Mouse (Mus musculus): ENCODE results near the gene Kansl1.

The Kansl1 gene

DNA sequence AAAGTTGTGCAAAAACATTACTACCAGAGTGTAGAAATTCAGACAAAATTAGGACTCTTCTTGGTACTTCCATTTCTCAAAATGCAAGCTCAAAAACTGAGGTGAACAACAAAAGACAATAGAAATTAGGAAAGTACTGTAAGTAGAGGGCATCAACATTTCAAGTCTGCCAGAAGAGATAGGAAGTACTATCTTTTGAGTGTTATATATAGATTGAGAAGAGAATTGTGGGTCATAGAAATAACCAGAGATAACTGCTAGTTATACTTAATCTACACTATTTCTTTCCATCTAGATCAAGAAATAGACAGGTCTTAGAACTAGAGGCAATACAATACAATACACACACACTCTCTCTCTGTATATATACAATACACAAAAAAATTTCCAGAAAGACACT, 30.2 kb downstream of the Kansl1 start:
- DNase-seq, result no peak

DNA sequence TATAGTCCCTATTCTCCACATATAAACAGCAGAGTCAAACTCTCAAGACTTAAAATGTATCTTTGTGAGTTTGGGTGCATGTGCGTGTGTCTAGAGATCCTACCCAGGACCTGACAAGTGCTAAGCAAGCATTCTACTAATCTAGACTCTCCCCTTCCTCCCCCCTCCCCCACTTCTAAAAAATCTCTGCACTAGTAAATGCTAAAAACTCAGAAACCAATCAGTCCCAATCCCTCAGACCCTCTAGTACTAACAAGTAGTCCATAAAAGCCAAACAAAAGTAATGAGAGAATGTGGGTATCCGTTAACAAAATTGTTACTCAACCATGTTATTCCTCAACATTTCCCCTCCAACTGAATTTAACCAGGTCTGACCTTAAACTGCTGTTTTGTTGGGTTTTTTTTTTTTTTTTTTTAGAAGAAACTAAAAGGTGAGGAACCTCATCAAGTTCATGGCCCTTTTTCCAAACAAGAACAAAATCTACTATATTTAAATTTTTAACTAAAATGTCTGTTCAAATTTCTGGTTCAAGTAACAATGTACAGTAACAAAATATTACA, 32.2 kb downstream of the Kansl1 start:
- no peak for DNase-seq

DNA sequence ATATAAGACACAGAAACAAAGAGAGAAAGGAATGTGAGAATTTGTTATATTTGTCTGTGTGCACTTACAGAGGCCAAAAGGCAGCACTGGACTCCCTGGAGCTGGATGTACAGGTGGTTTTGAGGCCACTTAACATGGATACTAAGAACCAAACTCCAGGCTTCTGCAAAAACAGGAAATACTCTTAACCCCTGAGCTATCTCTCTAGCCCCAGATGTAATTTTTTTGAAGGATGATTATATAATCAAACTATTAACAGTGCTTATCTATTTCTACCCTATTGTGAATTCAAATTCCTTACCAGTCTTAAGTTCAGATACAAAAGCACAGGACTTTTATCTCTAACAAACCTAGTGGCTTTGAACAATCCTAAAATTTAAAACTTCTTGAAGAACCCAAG, 32.9 kb downstream of the Kansl1 start:
- no peak for DNase-seq

DNA sequence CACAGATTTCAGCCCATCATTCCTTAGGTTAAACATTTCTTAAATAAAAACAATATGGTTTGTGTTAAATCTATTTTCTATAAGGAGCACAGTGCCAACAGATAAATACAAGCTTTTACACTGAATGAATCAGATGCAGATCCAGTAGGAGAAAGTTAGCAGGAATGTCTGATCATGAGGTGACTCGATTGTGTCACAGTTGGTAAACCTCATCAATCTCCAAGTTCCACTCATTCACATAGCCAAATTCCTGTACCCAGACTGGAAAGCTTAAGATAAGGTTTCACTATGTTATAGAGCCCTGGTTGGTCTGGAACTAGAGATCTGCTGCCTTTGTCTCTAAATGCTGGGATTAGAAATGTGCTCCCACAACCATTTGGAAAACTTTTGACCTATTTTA, 33.5 kb downstream of the Kansl1 start:
- DNase-seq, result no peak

DNA sequence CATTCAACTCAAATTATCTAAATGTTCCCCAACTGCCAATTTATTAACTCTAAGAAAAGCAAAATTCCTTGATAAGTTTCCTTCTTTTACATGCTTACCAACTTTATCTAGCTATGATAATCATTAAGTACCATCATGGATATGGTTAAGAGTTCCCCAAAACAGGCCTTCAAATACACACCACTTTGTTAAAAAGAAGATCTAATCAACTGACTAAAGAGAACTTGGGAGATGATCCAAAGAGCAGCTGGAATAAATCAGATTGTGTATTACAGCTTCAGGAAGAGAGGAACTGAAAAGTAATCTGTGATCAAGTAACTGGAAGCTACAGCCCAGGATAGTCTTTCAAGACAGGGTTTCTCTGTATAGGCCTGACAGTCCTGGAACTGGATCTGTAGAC, 36.4 kb downstream of the Kansl1 start:
- DNase-seq, result no peak

DNA sequence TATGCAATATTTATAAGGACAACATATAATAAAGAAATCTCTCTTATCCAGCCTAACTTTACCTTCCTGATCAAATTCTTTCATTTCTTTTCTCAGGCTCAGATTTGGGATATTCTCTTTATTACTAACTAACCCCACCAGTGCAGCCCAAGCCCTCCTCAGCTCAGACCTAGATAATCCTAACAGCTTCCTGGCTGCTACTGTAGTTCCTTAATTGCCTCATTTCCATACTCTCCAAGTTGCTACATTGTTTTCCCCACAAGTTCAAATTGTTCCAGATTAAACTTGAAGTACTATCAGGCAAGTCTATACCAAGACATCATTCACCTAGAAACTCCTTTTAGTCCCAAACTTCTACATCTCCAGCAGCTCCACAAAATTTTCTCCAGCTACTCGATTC, 36.9 kb downstream of the Kansl1 start:
- no peak for DNase-seq

DNA sequence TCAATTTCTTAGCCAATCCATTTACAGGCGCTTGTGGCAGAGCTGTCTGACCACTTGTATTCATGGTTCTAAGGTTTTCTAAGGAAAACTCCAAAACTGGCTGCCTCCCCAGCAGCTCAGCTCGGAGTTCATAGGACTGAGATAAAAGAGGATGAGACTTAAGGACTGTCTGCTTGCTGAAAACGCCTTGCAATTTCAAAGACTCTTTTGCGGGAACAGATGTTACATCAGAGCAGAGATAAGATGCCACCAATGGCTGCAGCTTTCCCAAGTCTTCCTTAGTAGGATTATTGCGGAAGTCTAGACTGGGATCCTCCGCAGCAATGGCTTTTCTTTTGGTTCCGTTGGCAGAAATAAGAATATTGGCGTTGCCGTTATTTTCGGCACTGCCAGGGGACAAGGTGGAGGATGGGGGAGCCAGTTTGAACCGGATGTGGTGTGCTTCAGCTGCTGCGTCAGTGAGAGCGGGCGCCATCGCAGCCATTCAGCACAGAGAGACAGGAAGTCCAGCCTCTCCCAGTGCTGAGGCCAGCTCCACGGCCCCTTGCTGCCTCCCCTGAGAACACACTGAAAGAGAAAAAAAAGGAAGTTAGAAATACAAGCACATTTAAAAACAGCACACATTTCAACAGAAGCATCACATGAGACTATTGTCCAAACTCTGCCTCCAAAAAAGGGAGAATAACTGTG, 43.8 kb downstream of the Kansl1 start:
- DNase-seq, result peak; percentile 63 to 72

DNA sequence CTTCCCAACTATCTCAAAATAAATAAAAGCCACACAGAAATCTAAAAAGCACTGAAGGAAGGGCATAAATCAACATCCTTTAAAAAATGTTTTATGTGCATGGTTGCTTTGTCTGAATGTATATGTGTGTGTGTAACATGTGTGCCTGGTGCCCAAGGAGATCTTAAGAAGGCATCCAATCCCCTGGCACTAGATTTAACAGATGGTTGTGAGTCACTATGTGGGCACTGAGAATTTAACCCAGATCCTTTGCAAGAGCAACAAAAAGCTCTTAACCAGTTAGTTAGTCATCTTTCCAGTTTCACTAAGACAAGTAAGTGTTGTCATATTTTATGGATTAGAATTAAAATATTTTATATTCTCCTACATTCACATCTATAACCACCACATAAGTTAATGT, 56.4 kb downstream of the Kansl1 start:
- no peak for DNase-seq

DNA sequence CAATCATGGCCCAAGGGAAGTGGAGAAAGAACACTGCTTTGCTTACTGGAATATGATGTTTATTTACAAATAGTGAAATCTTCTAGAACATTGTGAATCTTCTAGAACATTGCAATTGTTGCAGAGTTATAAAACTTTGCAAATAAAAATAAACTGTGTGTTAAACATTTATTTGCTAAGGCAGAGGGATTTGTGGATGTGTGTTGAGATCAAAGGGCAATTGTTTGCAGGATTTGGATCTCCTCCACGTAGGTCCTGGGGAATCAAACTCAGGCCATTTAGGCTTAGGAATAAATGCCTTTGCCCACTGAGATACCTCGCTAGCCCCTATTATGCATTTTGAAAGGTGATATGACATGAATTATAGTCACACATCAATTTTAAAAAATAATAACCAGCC, 61.3 kb downstream of the Kansl1 start:
- no peak for DNase-seq

DNA sequence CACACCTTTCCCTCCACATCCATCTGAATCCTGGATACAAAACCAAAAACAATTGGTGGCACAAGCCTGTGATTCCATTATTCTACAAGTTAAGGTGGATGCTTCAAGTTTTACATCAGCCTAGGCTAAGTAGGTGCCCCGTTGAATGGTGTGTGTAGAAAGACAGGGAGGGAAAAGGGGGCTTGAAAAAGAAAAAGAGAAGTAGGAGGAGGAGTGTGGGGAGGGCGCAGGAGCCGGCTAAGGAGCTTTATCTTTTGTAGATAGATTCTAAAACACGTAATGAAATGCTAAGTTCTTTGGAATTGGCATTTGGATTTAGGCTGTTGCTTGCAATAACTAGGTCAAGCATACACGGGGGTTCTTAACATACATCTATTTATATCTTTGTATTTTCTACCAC, 67.7 kb downstream of the Kansl1 start:
- DNase-seq, result no peak

DNA sequence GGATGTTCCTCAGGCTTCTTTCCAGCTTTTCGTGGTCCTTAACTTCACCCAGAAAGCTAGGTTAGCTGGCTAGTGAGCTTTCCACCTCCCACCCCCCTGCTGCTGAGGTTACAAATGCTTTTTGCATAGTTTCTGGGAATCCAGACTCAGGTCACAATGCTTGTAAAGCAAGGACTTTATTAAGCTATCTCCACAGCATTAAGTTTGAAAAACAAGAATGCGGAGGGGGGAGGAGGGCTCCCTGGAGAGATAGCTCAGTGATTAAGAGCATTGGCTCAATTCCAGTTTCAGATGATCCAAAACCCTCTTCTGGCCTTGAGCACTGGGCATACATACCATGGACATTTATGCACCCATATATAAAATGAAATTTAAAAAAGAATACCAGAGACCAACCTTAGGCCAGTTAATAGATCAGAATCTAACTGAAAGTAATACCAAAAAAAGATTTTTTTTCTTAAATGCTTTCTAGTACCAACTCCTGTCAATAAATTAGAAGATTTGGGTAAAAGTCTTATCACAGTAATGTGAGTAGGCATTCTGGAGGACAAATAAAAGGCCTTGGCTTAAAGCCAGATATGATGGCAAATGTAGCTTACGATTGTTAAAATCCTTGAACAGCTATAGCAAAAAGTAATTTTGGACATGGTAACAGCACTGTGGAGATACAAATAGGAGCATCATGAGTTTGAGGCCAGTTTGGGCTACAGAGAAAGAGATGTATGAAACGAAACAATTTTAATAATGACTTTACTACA, 69.0 kb downstream of the Kansl1 start:
- no peak for DNase-seq

DNA sequence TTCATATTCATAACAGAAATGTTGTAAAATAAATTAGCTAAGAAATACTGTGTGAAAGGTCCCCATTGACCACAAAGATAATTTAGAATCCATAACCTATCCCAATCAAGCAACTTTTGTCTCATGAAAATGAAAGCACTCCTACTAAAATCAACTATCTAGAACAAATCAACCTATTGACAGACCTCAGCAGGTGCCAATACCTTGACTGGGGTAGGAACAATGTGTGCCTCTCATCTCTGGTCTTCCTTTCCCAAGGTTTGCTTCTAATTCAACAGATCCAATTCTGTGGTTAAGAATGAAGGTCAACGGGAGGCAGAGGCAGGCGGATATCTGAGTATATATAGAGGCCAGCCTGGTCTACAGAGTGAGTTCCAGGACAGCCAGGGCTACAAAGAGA, 73.0 kb downstream of the Kansl1 start:
- no peak for DNase-seq

DNA sequence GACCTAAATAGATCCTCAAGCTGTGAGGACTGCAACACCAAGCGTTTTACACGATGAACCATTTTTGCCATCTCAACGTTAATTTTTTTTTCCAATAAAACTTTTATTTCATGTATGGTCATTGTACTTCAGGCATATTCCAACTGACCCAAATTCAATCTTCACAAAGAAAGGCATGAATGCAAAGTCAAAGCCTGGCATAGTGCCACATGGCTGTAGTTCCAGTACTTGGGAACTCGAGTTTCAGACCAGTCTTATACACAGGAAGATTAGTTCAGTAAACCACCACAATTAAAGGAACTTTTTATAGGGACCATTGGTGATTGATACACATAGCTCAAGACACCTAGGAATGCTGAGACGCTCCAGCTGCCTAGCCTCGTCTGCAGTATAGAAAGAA, 75.5 kb downstream of the Kansl1 start:
- peak in 1 of 2 experiments; percentile 17 for DNase-seq

DNA sequence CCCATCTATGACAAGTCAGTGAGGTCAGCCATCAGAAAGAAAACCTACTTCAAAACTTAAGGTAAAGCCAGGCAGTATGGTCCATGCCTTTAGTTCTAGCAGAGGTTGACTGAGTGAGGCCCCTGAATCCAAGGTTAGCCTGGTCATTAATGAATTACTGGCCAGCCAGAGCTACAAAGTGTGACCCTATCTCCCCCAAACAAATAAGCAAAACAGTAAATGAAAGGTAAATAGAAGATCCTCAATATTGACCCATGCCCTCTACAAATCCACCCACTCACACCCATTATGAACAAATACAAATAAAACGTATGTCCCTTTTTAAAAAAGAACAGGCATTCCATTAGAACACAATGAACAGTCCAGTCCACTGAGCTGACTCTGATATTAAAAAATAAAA, 76.5 kb downstream of the Kansl1 start:
- DNase-seq, result no peak

DNA sequence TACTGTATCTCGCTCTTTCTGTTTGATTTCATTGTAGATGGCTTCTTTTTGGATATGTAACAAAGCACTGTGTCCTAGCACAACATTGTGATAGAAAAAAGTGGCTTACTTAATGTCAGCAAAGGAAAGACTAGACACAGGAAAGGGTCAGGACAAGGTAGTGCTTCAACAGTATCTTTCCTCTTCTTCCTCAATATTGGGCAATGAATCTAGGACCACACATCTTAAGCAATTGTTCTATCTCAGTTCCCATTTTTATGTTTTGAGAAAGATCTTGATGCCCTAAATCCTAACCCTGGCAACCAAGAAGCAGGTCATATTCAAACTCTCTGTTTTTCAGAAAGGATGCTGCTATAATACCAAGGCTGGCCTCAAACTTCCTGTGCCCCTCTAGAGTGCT, 81.4 kb downstream of the Kansl1 start:
- no peak for DNase-seq

DNA sequence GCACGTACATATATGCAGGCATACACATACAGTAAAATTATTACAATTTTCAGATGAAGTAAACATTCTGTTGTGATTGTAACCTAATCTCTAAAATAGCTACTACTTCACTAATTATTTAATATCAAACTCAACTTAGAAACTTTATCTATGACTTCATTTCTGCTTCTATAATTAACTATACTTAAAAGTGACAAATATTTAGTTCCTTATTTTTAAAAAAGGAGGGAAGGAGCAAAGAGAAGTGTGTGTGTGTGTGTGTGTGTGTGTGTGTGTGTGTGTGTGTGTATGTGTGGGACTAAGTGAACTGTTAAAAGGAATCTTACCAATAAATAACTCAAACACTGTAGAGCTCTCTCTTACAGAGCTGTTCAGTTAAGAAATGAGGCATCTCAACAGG, 82.1 kb downstream of the Kansl1 start:
- DNase-seq, result no peak

DNA sequence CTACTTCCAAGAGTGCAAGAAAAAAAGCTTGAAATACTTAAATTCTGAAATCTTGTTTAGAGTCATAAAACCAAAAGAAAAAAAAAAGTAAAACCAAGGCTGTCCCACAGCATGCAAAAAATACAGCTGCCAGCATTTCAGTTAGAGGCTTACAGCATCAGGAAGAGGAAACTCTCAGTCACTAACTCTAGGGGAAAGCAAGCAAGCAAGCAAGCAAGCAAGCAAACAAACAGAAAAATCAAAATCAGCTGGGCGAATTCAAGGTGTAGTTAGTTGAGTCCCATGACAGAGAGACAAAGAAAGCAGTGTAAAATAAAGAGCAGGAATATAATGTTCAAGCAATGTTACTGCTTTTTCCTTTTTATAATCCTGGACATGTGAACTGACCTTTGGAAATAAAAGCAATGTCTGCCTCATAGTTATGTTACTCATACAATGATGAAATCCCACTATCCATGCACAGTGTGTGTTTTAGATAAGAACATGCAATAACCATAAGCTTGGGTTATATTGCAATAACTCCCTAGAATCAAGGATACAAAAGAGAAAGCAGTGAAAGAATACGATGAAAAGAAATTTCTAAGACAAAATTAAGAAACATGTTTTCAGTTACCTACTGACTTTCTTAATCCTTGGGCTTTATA, 85.4 kb downstream of the Kansl1 start:
- no peak for DNase-seq

DNA sequence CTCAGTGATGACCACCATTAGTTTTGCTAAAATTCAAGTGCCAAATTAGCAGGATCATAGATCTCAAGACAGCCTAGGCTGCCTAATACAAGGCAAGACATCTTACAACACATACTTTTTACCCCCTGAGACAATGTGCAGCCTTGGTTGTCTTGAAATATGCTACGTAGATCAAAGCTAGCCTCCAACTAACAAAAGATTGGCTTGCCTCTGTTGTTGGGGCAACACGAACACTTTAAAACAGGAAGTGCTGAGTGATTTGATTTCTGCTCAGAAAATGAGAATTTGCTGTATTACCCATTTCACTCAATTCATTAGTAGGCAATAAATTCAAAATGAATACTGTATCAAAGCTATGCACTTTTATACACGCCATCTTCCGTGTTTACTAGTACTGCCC, 86.8 kb downstream of the Kansl1 start:
- DNase-seq, result no peak

DNA sequence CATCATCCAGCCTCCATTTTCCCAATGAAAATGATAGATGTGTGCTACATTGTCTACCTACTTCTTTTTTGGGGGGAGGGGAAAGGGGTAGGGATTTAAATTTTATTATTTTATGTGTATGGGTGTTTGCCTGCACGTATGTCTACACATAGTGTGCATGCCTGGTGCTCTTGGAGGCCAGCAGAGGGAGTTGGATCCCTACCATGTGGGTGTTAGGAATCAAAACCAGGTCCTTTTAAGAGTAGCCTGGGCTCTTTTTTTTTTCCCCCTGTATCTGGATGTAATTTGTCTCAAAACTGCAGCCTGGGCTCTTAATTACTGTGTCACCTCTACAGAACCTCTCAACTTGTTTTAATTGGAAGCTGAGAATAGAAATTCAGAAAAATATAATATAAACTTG, 89.0 kb downstream of the Kansl1 start:
- DNase-seq, result no peak

DNA sequence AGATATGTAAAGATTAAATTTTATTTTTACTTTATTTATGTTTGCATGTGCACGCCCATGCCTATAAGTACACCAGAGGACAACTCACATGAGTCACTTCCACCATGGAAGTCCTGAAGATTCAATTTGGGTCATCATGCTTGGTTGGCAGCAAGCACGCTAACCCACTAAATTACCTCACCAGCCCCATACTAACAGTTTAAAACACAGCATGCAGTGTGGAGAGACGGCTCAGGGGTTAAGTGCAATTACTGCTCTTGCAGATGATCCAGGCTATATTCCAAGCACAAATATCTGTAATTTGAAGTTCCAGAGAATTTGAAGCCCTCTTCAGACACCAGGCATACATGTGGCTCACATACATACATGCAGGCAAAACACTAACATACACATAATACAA, 92.4 kb downstream of the Kansl1 start:
- DNase-seq, result no peak

DNA sequence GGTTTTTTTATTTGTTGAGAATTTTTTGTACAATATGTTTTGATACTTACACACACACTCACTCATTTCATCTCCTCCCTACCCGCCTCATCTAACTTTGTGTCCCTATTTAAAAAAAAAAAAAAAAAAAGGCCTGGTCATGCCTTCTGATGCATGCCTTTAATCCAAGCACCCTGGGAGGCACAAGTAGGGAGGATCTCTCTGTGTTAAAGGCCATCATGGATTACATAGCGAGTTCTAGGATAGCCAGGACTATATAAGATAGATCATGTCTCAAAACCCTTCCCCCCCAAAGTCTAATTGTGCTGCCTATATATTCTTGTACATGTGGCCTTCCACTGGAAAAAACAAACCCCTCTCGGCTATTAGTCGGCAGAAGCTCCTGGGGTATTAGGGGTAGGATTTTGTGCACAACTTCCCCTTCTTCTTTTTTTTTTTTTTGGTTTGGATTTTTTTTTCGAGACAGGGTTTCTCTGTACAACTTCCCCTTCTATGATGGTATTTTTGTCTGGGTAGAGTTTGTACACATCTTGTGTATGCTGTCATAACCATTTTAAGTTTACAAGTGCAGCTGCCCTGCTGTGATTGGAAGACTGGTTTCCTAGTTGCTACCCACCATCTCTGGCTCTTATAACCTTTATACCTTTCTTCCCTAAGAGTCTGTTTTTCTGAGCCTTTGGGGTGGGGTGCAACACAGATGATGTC, 101.0 kb downstream of the Kansl1 start:
- DNase-seq, result no peak

DNA sequence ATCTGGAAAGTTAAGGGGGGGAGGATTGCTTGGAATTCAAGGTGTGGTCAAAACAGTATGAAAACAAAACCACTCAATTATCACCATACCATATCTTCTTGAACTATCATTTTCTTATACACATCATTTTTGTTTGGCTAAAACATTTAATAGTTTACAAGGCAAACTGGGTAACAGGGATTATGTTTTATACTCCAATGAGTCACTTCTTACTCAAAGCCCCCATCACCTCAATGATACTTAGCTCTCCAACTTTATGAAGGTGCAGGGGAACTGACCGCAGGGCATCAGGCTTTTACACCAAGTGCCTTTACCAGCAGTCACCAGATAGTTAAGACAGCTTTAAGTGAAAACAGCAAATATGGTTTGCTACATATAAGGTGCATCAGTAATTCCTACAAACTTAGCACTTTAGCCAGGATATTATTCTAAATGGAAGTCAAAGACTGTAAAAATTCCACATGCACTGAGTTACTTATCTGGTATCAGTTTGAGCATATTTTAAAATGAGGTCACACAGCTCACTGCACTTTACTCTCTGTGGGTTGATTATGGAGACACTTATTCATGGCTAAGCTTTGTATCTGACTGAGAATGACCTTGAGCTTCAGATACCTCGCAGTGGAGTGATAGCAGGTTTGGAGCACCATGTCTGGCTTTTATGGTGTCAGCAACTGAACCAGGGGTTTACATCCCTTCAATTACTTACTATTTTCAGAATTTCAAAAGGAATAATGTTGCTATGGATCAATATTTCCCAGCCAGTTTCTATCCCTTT, 104.6 kb downstream of the Kansl1 start:
- no peak for DNase-seq

DNA sequence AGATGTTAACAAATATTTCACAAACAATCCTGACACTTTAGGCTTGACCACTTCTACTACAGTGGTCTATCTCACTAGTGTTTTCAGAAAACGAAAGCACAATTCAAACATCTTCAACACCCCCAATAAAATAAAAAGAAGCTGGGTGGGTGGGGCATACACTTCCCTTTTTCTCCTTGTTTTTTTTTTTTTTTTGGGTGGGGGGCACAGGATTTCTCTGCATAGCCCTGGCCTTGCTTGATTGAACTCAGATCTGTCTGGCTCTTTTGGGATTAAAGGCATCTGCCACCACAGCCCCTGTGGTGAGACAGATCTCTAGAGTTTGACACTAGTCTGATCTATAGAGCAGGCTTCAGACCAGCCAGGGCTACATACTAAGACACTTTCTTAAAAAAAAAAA, 106.0 kb downstream of the Kansl1 start:
- DNase-seq, result no peak

All from lung, postnatal 4 days (tissue).